Mouse (Mus musculus) erythroblast, embryonic 14.5 days (primary cell): ENCODE results near the gene Hist1h2aa.

Source experiments
- GATA1 ChIP-seq: IDR thresholded peaks from 2 replicates; pipeline ENCODE4 v1.6.1; 2012; ENCODE audit warnings: low read length, inconsistent platforms, mixed read lengths
- TAL1 ChIP-seq: IDR thresholded peaks from 3 replicates; pipeline ENCODE4 v1.6.1; 2012; ENCODE audit warnings: low read length, inconsistent platforms, mixed read lengths

DNA sequence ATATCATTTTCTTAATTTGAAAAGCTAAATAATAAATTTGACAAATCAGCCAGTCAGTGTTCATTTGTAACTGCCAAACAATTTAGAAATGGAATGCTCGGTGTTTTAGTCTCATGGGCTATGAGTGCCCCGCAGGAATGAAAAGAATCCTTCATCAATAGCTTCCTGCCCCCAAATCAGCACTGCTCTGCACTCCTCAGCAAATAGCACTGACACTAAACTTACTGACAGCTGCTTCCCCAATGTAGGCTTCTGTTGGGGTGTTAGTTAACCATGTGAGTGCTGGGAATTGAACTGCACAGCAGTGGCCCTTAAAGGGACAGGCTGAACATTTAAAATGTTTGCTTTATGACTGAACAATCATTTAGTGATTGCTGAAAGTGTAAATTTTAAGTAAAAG, 25.5 kb downstream of the Hist1h2aa start:
- TF ChIP-seq GATA1 (no peak), TAL1 (no peak)
